Mouse (Mus musculus) embryonic fibroblast, embryonic 13.5 days (primary cell): ENCODE results near the gene Tubgcp4.

Source experiments
- CTCF ChIP-seq: IDR thresholded peaks from 2 replicates; pipeline ENCODE4 v1.5.1; 2011; ENCODE audit warnings: mild to moderate bottlenecking, control low read depth, low read length, moderate library complexity, borderline replicate concordance; ENCODE audit not compliant: insufficient read depth
- POLR2A ChIP-seq: IDR thresholded peaks from 2 replicates; pipeline ENCODE4 v1.6.1; 2011; ENCODE audit warnings: low read depth, mild to moderate bottlenecking, control low read depth, low read length, moderate library complexity

DNA sequence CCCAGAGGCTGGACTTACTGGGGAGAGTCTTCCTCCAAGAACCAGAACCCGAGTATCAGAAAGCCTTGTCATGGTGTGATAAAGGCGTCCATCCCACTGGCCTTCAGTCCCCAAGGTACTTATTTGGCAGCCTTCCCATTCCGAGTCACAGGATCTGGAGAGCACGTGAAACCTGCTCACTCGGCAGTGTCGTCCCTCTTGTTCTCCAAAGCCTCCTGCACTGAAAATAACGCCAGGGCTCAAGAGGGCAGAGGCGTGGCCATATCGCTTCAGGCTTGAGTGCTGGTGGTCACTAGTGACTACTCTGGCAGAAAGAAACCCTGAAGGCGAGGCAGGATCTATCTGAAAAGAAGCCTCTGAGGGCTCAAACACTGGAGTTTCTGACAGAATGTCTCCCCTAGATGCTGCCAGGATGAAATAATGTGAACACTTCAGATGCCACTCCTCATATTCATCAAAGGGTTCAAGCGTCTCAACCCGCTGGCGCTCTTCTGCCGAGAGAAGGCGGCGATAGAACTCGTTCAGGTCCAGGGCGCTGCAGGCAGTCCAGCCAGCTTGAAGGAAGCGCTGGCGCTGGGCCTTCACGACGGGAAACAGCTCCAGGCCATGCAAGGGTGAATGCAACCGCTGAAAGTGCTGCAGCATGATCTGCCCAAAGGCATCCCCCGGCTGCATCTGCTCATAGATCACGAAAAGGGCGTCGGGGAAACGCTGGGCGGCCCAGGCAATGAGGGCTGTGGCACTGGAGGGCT is 31.0 kb upstream of the Tubgcp4 start:
- no peak for TF ChIP-seq CTCF
- no peak; the same call in 1 of the 2 replicates for TF ChIP-seq POLR2A
